Mouse (Mus musculus) adrenal gland, adult 18-20 months (tissue): Measurements from ENCODE around the gene Rnf185. TPM values are rescaled to one million over a fixed set of nuclear protein-coding genes. Genes with fewer than 3 reads are reported as not detected.
A peak's percentile ranks its signal among the peaks of the same experiment; 100 is the strongest.

Source experiments
- DNase-seq, 2 experiments: peaks; one replicate each; pipeline ENCODE4 v3.0.0; 2021 to 2022; ENCODE audit warnings: low spot score in 2 of 2
- total RNA-seq, 2 experiments: library from RNA; stranded (reverse); gene quantifications; 1 replicate in 1 of 2; 2 replicates in 1 of 2; pipeline ENCODE4 v1.2.3; 2021

The Rnf185 gene
- total RNA-seq, 2 experiments from 2014 or later: 31.9 to 35.3 TPM

- DNase-seq: peak; percentile 57 to 58
Observed at GRCm38 (mm10) chr11:3451701-3452163, 431 bp downstream of the Rnf185 start.

- no peak for DNase-seq
Observed at GRCm38 (mm10) chr11:3444875-3445274, 7.3 kb downstream of the Rnf185 start.

GRCm38 (mm10) chr11:3443091-3443490, 9.1 kb downstream of the Rnf185 start:
- DNase-seq: no peak

GRCm38 (mm10) chr11:3442677-3443076, 9.5 kb downstream of the Rnf185 start:
- DNase-seq: no peak

- DNase-seq: no peak
Observed at GRCm38 (mm10) chr11:3441696-3442443, 10.3 kb downstream of the Rnf185 start.

- no peak for DNase-seq
Observed at GRCm38 (mm10) chr11:3437621-3438020, 14.5 kb downstream of the Rnf185 start.

GRCm38 (mm10) chr11:3433809-3434208, 18.4 kb downstream of the Rnf185 start:
- no peak for DNase-seq

GRCm38 (mm10) chr11:3431976-3432603, 20.1 kb downstream of the Rnf185 start:
- DNase-seq: peak in 1 of 2 experiments; percentile 30

- DNase-seq: no peak
Observed at GRCm38 (mm10) chr11:3431515-3431914, 20.6 kb downstream of the Rnf185 start.

- no peak for DNase-seq
Observed at GRCm38 (mm10) chr11:3428632-3429031, 23.5 kb downstream of the Rnf185 start.

GRCm38 (mm10) chr11:3427697-3428230, 24.4 kb downstream of the Rnf185 start:
- no peak for DNase-seq

GRCm38 (mm10) chr11:3422242-3422641, 29.9 kb downstream of the Rnf185 start:
- no peak for DNase-seq

- no peak for DNase-seq
Observed at GRCm38 (mm10) chr11:3418741-3419140, 33.4 kb downstream of the Rnf185 start.

- DNase-seq: no peak
Observed at GRCm38 (mm10) chr11:3417795-3418194, 34.4 kb downstream of the Rnf185 start.

- no peak for DNase-seq
Observed at GRCm38 (mm10) chr11:3416399-3416798, 35.8 kb downstream of the Rnf185 start.

GRCm38 (mm10) chr11:3412111-3412510, 40.1 kb downstream of the Rnf185 start:
- DNase-seq: no peak

GRCm38 (mm10) chr11:3408997-3409732, 43.0 kb downstream of the Rnf185 start, which contains the start of gene Limk2:
Limk2 (minus strand) TSS chr11:3409189.
- peak; percentile 90 for DNase-seq

- DNase-seq: no peak
Observed at GRCm38 (mm10) chr11:3408131-3408996, 43.8 kb downstream of the Rnf185 start.

- DNase-seq: no peak
Observed at GRCm38 (mm10) chr11:3404287-3405047, 47.7 kb downstream of the Rnf185 start.

- no peak for DNase-seq
Observed at GRCm38 (mm10) chr11:3403024-3403423, 49.1 kb downstream of the Rnf185 start.
